Mouse (Mus musculus): Measurements from ENCODE around the gene Gfra1.

DNA sequence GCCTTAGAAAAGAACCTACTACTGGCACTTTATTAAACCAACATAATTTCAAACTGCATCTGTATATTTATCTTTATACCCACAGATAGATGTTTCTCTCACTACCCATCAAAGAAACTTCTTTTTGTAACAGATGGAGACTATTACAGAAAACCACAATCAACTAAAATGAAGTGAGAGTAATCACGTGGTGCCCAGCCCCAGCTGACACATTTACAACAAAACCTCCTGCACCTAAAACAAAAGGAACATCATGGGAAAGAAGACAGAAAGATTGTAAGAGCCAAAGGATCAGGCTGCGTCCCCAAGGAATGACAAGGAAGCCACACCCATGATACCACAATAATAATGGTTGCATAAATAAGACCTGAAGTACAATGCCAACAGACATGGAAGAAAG, 143.2 kb downstream of the Gfra1 start:
- TF ChIP-seq POLR2A (IDR thresholded peaks at IDR 0.05; ENCODE audit: low read depth, low read length) (no peak), CTCF (conservative IDR thresholded peaks at IDR 0.05 in 1 of 2, IDR thresholded peaks at IDR 0.05 in 1 of 2; ENCODE audit: low read depth in 2 of 2, low read length in 2 of 2) (no peak), MAZ (IDR thresholded peaks at IDR 0.05; ENCODE audit: low read depth, low read length) (no peak), ELF1 (IDR thresholded peaks at IDR 0.05; ENCODE audit: low read depth, low read length) (no peak), NRF1 (IDR thresholded peaks at IDR 0.05; ENCODE audit: low read depth, low read length) (no peak), CHD1 (IDR thresholded peaks at IDR 0.05; ENCODE audit: low read depth, low read length) (no peak), HCFC1 (IDR thresholded peaks at IDR 0.05; ENCODE audit: low read depth, low read length) (no peak), ZNF384 (IDR thresholded peaks at IDR 0.05; ENCODE audit: low read depth, low read length) (no peak), JUND (conservative IDR thresholded peaks at IDR 0.05; ENCODE audit: low read depth, low read length) (no peak)
